Mouse (Mus musculus): ENCODE measurements around the gene Gabbr1.

DNA sequence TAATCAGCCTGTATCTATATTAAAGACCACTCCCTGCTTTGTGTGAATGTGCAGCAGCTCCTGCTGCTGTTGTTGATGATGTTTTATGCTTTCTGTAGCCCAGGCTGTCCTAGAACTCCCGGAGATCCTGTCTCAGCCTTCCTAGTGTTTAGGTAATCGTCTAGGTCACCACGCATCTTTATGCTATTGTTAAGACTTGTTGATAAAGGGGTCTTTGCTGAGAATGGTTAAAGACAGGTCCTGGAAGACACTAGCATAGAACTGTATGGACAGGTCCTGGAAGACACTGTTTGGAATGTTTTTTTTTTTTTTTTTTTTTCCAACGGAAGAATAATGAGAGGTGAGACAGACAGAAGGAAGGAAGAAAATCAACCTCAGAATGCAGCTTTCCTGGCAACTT is 42.4 kb upstream of the Gabbr1 start:
- no peak for TF ChIP-seq POLR2A (IDR thresholded peaks at IDR 0.05; ENCODE audit: extremely low read depth, insufficient read depth, low read length)
- TF ChIP-seq CTCF (IDR thresholded peaks at IDR 0.05; ENCODE audit: extremely low read depth, insufficient read depth, low read length), result no peak
